Mouse (Mus musculus) adrenal gland, postnatal 10 days (tissue): ENCODE data around the gene Sec31a. TPM values are rescaled to one million over a fixed set of nuclear protein-coding genes. Genes with fewer than 3 reads are reported as not detected.
"Not testable (repeated sequence)": the region's sequence is repeated elsewhere in the genome, so short reads cannot be mapped to it uniquely, and the experiment has no call there.

Source experiments
- DNase-seq: peaks from one replicate; pipeline ENCODE4 v3.0.0; 2021; ENCODE audit warnings: mixed read lengths
- long read RNA-seq, 2 experiments: library from polyadenylated mRNA; stranded (forward); transcript quantifications; one replicate each; pipeline ENCODE4 v2.0.0; 2021
- total RNA-seq, 2 experiments: library from RNA; stranded (reverse); gene quantifications; 2 replicates each; pipeline ENCODE4 v1.2.3; 2021

Sec31a gene
- total RNA-seq, result 100 to 1,000 TPM; 149 to 150 TPM
- long read RNA-seq, experiment 1, partial matches to known transcripts, result 13 of 26 reads
- long read RNA-seq, experiment 1, other reads (novel, unspliced or antisense), result 12 of 26 reads
- long read RNA-seq, experiment 2, full-length matches to known transcripts, result 1 of 47 reads
- long read RNA-seq, experiment 2, partial matches to known transcripts, result 14 of 47 reads
- long read RNA-seq, experiment 2, other reads (novel, unspliced or antisense), result 32 of 47 reads

GRCm38 (mm10) chr5:100415761-100416590 lies at the start of gene Sec31a:
Gene Sec31a, minus strand, starts transcription at chr5:100416234.
- DNase-seq, result peak; percentile 99

GRCm38 (mm10) chr5:100462374-100462773 lies 46.3 kb upstream of the Sec31a start:
- no peak for DNase-seq

- no peak for DNase-seq
Observed at GRCm38 (mm10) chr5:100461526-100461925, 45.5 kb upstream of the Sec31a start.

GRCm38 (mm10) chr5:100459468-100459867 lies 43.4 kb upstream of the Sec31a start:
- DNase-seq, result no peak

DNA sequence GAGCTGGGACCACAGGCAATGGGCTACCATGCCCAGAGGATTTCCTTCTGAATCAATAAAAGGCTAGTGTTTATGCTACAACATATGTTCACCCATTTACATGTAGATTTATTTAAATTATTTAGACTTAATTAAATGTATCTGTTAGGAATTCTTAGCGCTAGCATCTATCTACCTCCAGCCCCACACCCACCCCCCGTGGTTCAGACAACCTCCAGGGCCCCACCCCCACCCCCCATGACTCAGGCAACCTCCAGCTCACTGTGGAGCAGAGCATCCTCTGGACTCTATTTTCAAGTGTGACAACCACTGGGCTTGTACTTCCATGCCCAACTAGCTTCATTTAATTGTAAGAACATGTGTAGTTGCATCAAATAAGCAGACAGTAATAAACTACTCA lies 35.8 kb upstream of the Sec31a start:
- no peak for DNase-seq

DNA sequence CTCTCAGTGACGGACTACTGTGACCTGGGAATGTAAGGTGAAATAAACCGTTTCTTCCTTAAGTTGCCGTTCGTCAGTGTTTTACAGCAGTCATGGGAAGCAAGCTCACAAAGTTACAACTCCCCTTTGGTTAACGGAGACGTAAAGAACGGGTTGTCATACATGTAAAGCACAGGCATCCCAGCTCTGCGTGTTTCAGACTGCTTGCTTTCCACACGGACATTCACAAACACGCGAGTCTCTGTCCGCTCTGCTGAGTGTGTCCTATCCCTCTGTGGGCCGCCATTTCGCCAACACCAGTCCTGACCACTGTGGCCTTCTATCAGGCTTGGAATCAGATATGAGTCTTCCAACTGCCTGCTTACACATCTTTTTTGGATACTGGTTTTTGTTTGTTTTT lies 22.8 kb upstream of the Sec31a start:
- DNase-seq, result no peak

GRCm38 (mm10) chr5:100437917-100438316 lies 21.9 kb upstream of the Sec31a start:
- no peak for DNase-seq

GRCm38 (mm10) chr5:100437086-100437485 lies 21.1 kb upstream of the Sec31a start:
- DNase-seq, result no peak

- no peak for DNase-seq
Observed at GRCm38 (mm10) chr5:100430966-100431365, 14.9 kb upstream of the Sec31a start.

GRCm38 (mm10) chr5:100430076-100430390 lies 14.0 kb upstream of the Sec31a start:
- no peak for DNase-seq

DNA sequence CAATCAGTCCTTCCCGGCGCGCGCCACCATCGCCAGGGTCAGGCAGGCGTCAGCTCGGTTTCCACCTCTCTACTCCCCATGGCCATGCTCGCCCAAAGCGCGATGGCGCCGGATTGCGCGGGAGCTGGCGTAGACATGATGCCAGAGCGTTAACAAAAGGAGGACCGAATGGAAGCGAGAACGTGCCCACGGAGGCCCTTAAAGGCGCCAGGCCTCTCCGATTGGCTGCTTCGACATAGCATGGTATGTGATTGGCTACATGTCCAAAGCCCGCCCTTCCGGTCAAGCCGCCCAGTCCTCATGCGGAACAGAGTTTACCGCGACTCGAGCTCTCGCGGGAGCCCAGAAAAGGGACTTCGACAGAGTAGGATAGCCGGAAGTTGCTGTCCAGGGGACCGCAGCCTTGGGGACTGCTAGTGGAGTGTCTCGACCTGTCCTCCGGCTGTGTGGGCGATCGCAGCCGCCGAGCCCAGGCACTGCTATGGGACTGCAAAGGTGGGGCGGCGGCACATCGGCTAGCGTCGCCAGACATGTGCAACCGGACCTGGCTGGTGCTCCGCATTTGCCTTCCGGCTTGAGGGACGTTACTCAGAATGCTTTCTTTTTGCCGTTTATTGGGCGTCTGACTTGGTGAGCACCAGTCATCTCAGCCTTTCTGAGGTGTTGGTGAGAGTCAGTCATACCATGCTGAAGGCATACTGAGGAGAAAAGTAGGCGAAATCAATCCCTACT lies 13.5 kb upstream of the Sec31a start:
- peak; percentile 93 for DNase-seq

DNA sequence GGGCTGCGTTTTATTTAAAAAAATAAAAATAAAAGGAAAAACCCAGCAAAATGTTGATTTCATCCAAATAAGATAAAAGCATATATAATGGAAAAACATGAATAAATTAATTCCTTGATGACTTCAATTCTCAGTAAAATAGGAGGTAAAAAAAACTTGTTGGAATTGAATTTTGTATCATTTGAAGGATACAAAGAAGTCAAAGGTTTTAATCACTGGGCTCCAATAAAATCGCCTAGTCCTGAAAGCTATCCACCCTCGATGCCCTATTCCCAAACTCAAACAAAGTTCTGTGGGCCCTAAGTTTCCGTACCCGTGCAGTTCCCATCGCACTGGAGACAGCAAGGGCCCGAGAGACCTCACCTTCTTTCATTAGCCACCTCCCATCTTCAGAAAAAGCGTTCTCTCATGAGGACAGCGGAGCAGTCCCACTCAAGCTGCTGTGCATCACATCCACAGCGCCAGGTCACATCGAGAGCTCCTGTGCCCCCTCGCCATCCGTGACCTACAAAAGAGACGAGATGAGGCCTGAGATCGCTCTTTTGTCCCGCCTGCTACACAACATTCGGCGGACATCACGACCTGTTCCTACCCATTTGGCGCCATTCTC lies 12.8 kb upstream of the Sec31a start:
- no peak for DNase-seq

- no peak for DNase-seq
Observed at GRCm38 (mm10) chr5:100428031-100428733, 12.1 kb upstream of the Sec31a start.

GRCm38 (mm10) chr5:100427276-100427675 lies 11.2 kb upstream of the Sec31a start:
- no peak for DNase-seq

GRCm38 (mm10) chr5:100425823-100426222 lies 9.8 kb upstream of the Sec31a start:
- DNase-seq, result not testable (repeated sequence)

DNA sequence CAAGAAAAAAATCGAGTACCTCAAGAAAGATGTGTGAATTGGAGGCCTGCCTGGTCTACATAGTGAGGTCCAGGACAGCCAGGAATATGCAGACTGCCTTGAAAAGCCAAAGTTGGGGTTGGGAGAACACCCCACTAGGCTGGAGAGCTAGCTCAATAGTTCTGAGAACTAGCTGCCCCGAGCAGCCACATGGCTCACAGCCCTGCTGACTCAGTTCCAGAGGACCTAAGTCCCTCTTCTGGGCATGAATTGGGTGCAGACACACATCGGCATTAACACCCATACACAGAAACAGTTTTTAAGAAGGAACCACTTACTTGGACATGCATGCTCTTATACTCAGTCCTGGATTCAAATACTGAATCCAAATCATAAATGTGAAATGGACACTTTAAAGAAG lies 8.2 kb upstream of the Sec31a start:
- DNase-seq, result no peak

DNA sequence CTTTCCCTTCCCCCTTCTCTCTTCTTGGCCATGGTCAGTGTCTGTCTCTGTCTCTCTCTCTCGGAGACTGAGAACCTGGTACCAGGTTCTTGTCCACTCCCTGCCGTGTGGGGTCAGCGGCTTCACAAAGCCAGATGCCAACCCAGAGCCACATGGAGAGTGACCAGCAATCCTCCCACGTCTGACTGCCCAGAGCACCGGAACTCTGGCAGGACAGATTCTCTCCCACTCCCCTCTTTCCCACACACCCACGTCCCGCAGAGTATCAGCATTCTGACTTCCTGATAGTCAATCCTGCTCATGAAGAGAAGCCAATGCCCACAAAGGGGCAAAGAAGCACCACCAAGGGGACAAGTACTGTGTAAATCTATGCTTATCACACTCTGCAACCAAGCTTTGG lies 7.6 kb upstream of the Sec31a start:
- DNase-seq, result no peak

- no peak for DNase-seq
Observed at GRCm38 (mm10) chr5:100418861-100419260, 2.8 kb upstream of the Sec31a start.

GRCm38 (mm10) chr5:100418077-100418476 lies 2.0 kb upstream of the Sec31a start:
- no peak for DNase-seq

GRCm38 (mm10) chr5:100414474-100415196 lies 1.4 kb downstream of the Sec31a start:
- no peak for DNase-seq

DNA sequence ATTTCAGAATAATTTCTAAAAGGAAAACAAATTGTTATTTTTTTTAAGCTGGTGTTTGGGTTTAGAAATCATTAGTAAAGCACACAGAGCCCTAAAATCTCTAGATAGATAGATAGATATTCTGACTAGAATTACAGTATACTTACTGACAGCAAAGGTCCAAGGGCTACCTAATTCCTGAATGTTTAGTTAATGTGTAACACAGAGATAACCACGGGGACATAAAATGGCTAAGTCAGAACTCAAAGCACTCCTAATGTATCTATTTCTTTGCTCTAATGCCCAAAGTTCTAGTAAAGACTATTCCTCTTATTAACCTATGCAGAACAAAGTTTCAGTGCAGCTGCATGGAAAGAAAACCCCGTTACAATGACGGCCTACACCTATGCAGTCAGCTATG lies 3.1 kb downstream of the Sec31a start:
- no peak for DNase-seq
